Mouse (Mus musculus) lung, postnatal 0 days (tissue): ENCODE results near the gene Lrg1.
A peak's percentile ranks its signal among the peaks of the same experiment; 100 is the strongest.

Source experiments
- CTCF ChIP-seq: IDR thresholded peaks from 2 replicates; pipeline ENCODE4 v1.5.1; 2016; ENCODE audit warnings: antibody characterized with exemption, mild to moderate bottlenecking
- EP300 ChIP-seq: IDR thresholded peaks from 2 replicates; pipeline ENCODE4 v1.6.1; 2016; ENCODE audit warnings: antibody characterized with exemption, mild to moderate bottlenecking, control low read depth

- TF ChIP-seq CTCF (peak; percentile 20; the same call in 1 of the 2 replicates), EP300 (no peak)
These were observed 18.2 kb upstream of the Lrg1 start, which contains the start of gene Sema6b for GRCm38 (mm10) chr17:56139858-56140595.
